Mouse (Mus musculus): ENCODE results near the gene Mcur1. TPM values are rescaled to one million over a fixed set of nuclear protein-coding genes. Genes with fewer than 3 reads are reported as not detected.

Mcur1 gene
- polyA plus RNA-seq, 1 experiment from 2014 or later: 9.5 TPM

GRCm38 (mm10) chr13:43505798-43506197 is 54.2 kb downstream of the Mcur1 start:
- Histone ChIP-seq H3K9me3 (ENCODE audit: control insufficient read depth, low read length) (no peaks in the 10 kb centered on the region), H3K4me3 (replicated peaks; ENCODE audit: low read length) (no peak overlapping the region), H3K27me3 (ENCODE audit: control insufficient read depth, insufficient read depth, low read length) (no peaks in the 10 kb centered on the region), H3K4me2 (replicated peaks) (no peak overlapping the region), H3K27ac (no peak overlapping the region), H3K4me1 (replicated peaks; ENCODE audit: control insufficient read depth, insufficient read depth, low read length) (peaks cover 15% of the 10 kb centered on the region), H3K9ac (no peak overlapping the region), H3K36me3 (replicated peaks; ENCODE audit: control insufficient read depth, insufficient read depth) (no peaks in the 10 kb centered on the region)
- ATAC-seq (ENCODE audit: low FRiP score) (no peak), DNase-seq (ENCODE audit: low spot score) (no peak)
- WGBS: 96% methylated on average over 3 of the region's 3 CpGs

GRCm38 (mm10) chr13:43503395-43503850 is 56.6 kb downstream of the Mcur1 start:
- Histone ChIP-seq H3K9me3 (ENCODE audit: control insufficient read depth, low read length) (no peaks in the 10 kb centered on the region), H3K27ac (peak overlapping the region; percentile 89), H3K9ac (peak overlapping the region; percentile 56), H3K4me1 (replicated peaks; ENCODE audit: control insufficient read depth, insufficient read depth, low read length) (peaks cover 15% of the 10 kb centered on the region), H3K27me3 (ENCODE audit: control insufficient read depth, insufficient read depth, low read length) (no peaks in the 10 kb centered on the region), H3K4me2 (replicated peaks) (peak overlapping the region; percentile 55), H3K36me3 (replicated peaks; ENCODE audit: control insufficient read depth, insufficient read depth) (no peaks in the 10 kb centered on the region), H3K4me3 (replicated peaks; ENCODE audit: low read length) (peak overlapping the region; percentile 21)
- ATAC-seq (ENCODE audit: low FRiP score): peak; percentile 62; the same call in 1 of the 2 replicates
- peak; percentile 64 for DNase-seq (ENCODE audit: low spot score)
- under 1% methylated on average over 19 of the region's 19 CpGs for WGBS

DNA sequence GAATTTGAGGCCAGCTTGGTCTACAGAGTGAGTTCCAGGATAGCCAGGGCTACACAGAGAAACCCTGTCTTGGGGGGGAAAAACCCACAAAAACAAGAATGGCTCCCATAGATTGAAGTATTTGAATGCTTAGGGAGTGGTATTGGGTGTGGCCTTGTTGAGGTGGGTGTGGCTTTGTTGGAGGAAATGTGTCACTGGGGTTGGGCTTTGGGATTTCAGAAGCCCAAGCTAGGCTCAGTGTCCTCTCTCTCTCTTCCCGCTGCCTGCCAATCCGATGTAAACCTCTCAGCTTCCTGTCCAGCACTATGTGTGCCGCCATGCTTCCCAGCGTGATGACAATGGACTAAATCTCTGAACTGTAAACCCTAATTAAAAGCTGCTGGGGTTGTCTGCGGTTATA is 58.4 kb downstream of the Mcur1 start:
- no peak overlapping the region for H3K27ac ChIP-seq
- no peaks in the 10 kb centered on the region for H3K9me3 ChIP-seq (ENCODE audit: control insufficient read depth, low read length)
- H3K9ac ChIP-seq: no peak overlapping the region
- peaks cover 15% of the 10 kb centered on the region for H3K4me1 ChIP-seq (replicated peaks; ENCODE audit: control insufficient read depth, insufficient read depth, low read length)
- no peaks in the 10 kb centered on the region for H3K27me3 ChIP-seq (ENCODE audit: control insufficient read depth, insufficient read depth, low read length)
- no peak for DNase-seq (ENCODE audit: low spot score)
- no peak overlapping the region for H3K4me2 ChIP-seq (replicated peaks)
- H3K36me3 ChIP-seq (replicated peaks; ENCODE audit: control insufficient read depth, insufficient read depth): no peaks in the 10 kb centered on the region
- no peak for ATAC-seq (ENCODE audit: low FRiP score)
- 77% methylated on average over 5 of the region's 5 CpGs for WGBS
- H3K4me3 ChIP-seq (replicated peaks; ENCODE audit: low read length): no peak overlapping the region

DNA sequence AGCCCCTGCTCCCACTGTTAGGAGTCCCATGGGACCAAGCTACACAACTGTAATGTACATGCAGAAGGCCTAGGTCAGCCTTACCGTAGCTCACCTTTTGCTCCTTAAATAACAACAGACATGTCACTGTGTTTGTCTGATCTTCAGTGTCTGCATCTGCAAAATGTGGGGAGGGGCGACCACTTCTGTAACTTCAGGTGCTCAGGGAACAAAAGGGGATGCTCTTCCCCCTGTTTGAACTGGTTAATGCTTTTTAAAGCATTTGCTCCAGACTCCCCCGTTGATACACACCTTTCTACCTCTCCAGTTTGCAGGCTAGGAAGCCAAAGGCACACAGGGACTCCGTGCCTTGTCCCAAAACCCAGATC is 59.5 kb downstream of the Mcur1 start:
- Histone ChIP-seq H3K27ac (no peak overlapping the region), H3K27me3 (ENCODE audit: control insufficient read depth, insufficient read depth, low read length) (no peaks in the 10 kb centered on the region), H3K9me3 (ENCODE audit: control insufficient read depth, low read length) (no peaks in the 10 kb centered on the region), H3K4me3 (replicated peaks; ENCODE audit: low read length) (no peak overlapping the region), H3K4me2 (replicated peaks) (no peak overlapping the region), H3K36me3 (replicated peaks; ENCODE audit: control insufficient read depth, insufficient read depth) (no peaks in the 10 kb centered on the region), H3K4me1 (replicated peaks; ENCODE audit: control insufficient read depth, insufficient read depth, low read length) (peaks cover 15% of the 10 kb centered on the region), H3K9ac (no peak overlapping the region)
- WGBS: 93% methylated on average over 4 of the region's 4 CpGs
- DNase-seq (ENCODE audit: low spot score): no peak
- ATAC-seq (ENCODE audit: low FRiP score): no peak

DNA sequence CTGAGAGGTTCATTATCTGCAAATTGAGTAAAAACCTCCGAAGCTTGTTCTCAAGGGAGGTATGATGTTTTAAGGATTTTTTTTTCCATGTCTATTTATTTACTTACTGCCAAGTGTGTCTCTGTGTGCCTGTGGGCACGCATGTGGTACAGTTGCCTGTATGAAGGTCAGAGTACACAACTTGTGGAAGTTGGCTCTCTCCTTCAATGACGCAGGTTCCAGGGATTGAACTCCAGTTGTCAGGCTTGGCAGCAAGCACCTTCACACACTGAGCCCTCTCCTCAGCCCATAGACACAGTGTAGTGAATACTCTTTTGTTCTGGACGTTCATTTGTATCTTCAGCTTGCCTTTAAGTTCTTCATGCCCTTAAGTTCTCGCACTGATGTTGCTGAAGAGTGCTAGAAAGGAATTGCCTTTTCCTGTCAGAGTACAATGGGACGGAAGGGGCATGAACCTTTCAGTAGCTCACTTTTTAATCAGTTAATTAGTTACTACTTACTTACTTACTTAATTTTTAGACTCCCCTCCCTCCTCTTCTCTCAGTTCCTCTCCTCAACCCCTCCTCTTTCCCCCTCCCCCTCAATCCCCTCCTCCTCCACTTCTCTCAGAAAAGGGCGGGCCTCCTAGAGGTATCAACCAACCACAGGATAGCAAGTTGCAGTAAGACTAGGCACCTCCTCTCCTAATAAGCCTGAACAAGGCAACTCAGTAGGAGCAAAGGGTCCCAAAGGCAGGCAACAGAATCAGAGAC is 60.1 kb downstream of the Mcur1 start:
- no peaks in the 10 kb centered on the region for H3K9me3 ChIP-seq (ENCODE audit: control insufficient read depth, low read length)
- H3K36me3 ChIP-seq (replicated peaks; ENCODE audit: control insufficient read depth, insufficient read depth): no peaks in the 10 kb centered on the region
- no peaks in the 10 kb centered on the region for H3K27me3 ChIP-seq (ENCODE audit: control insufficient read depth, insufficient read depth, low read length)
- DNase-seq (ENCODE audit: low spot score): no peak
- peaks cover 15% of the 10 kb centered on the region for H3K4me1 ChIP-seq (replicated peaks; ENCODE audit: control insufficient read depth, insufficient read depth, low read length)
- H3K9ac ChIP-seq: no peak overlapping the region
- no peak overlapping the region for H3K4me2 ChIP-seq (replicated peaks)
- H3K4me3 ChIP-seq (replicated peaks; ENCODE audit: low read length): no peak overlapping the region
- no peak for ATAC-seq (ENCODE audit: low FRiP score)
- H3K27ac ChIP-seq: no peak overlapping the region
- WGBS: 65% methylated on average over 7 of the region's 7 CpGs

GRCm38 (mm10) chr13:43498849-43499248 is 61.1 kb downstream of the Mcur1 start:
- Histone ChIP-seq H3K4me2 (replicated peaks) (no peak overlapping the region), H3K36me3 (replicated peaks; ENCODE audit: control insufficient read depth, insufficient read depth) (no peaks in the 10 kb centered on the region)
- WGBS: 56% methylated on average over 14 of the region's 14 CpGs

GRCm38 (mm10) chr13:43497769-43498168 is 62.2 kb downstream of the Mcur1 start:
- Histone ChIP-seq H3K4me1 (replicated peaks; ENCODE audit: control insufficient read depth, insufficient read depth, low read length) (no peaks in the 10 kb centered on the region; the same call in 1 of the 2 replicates), H3K9ac (no peak overlapping the region), H3K27me3 (ENCODE audit: control insufficient read depth, insufficient read depth, low read length) (no peaks in the 10 kb centered on the region), H3K4me2 (replicated peaks) (no peak overlapping the region), H3K36me3 (replicated peaks; ENCODE audit: control insufficient read depth, insufficient read depth) (no peaks in the 10 kb centered on the region), H3K27ac (no peak overlapping the region), H3K4me3 (replicated peaks; ENCODE audit: low read length) (no peak overlapping the region), H3K9me3 (ENCODE audit: control insufficient read depth, low read length) (no peaks in the 10 kb centered on the region)
- 99% methylated on average over 3 of the region's 3 CpGs for WGBS
- ATAC-seq (ENCODE audit: low FRiP score): no peak
- DNase-seq (ENCODE audit: low spot score): no peak

More at GRCm38 (mm10) chr13:43498849-43499248, 61.1 kb downstream of the Mcur1 start:
- H3K27ac ChIP-seq: no peak overlapping the region
- H3K4me1 ChIP-seq (replicated peaks; ENCODE audit: control insufficient read depth, insufficient read depth, low read length): peaks cover 10% of the 10 kb centered on the region
- H3K9me3 ChIP-seq (ENCODE audit: control insufficient read depth, low read length): no peaks in the 10 kb centered on the region
- DNase-seq (ENCODE audit: low spot score) (no peak), ATAC-seq (ENCODE audit: low FRiP score) (no peak; the same call in 1 of the 2 replicates)
- no peak overlapping the region for H3K4me3 ChIP-seq (replicated peaks; ENCODE audit: low read length)
- no peak overlapping the region; the same call in 1 of the 2 replicates for H3K9ac ChIP-seq
- H3K27me3 ChIP-seq (ENCODE audit: control insufficient read depth, insufficient read depth, low read length): no peaks in the 10 kb centered on the region

DNA sequence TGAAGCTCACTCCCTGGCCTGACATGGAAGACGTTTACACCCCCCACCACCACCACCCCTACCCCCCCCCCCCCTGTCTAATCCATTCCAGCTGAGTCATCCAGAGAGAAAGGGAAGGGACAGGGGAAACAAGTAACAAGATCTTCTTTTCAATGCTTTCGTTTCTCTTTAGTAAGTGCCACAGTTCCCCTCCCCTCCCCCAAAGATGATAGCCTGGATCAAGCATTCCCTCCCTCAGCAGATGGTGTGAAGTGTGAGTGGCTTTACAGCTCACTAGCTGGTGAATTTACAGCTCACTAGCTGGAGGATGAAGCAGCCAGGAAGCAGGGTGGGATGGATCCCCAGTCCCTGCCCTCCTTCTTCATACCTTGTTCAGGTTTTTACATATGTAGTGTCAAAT is 63.3 kb downstream of the Mcur1 start:
- Histone ChIP-seq H3K4me2 (replicated peaks) (no peak overlapping the region), H3K4me3 (replicated peaks; ENCODE audit: low read length) (no peak overlapping the region), H3K9ac (no peak overlapping the region), H3K36me3 (replicated peaks; ENCODE audit: control insufficient read depth, insufficient read depth) (no peaks in the 10 kb centered on the region), H3K27me3 (ENCODE audit: control insufficient read depth, insufficient read depth, low read length) (no peaks in the 10 kb centered on the region), H3K4me1 (replicated peaks; ENCODE audit: control insufficient read depth, insufficient read depth, low read length) (0 out of 2 replicates have a peak, but pooled peaks cover 5% of the 10 kb centered on the region), H3K9me3 (ENCODE audit: control insufficient read depth, low read length) (no peaks in the 10 kb centered on the region), H3K27ac (no peak overlapping the region)
- ATAC-seq (ENCODE audit: low FRiP score) (no peak), DNase-seq (ENCODE audit: low spot score) (no peak)
- 16% methylated on average over 2 of the region's 2 CpGs for WGBS

- Histone ChIP-seq H3K36me3 (replicated peaks; ENCODE audit: control insufficient read depth, insufficient read depth) (no peaks in the 10 kb centered on the region), H3K9me3 (ENCODE audit: control insufficient read depth, low read length) (no peaks in the 10 kb centered on the region), H3K27me3 (ENCODE audit: control insufficient read depth, insufficient read depth, low read length) (no peaks in the 10 kb centered on the region), H3K27ac (no peak overlapping the region), H3K4me2 (replicated peaks) (no peak overlapping the region), H3K4me1 (replicated peaks; ENCODE audit: control insufficient read depth, insufficient read depth, low read length) (0 out of 2 replicates have a peak, but pooled peaks cover 5% of the 10 kb centered on the region), H3K9ac (no peak overlapping the region), H3K4me3 (replicated peaks; ENCODE audit: low read length) (no peak overlapping the region)
- ATAC-seq (ENCODE audit: low FRiP score) (no peak), DNase-seq (ENCODE audit: low spot score) (no peak)
- 90% methylated on average over 7 of the region's 7 CpGs for WGBS
These were observed 64.3 kb downstream of the Mcur1 start for GRCm38 (mm10) chr13:43495645-43496044.
